ENCODE assay signal across 9 mouse cellular contexts in the genomic region with DNA sequence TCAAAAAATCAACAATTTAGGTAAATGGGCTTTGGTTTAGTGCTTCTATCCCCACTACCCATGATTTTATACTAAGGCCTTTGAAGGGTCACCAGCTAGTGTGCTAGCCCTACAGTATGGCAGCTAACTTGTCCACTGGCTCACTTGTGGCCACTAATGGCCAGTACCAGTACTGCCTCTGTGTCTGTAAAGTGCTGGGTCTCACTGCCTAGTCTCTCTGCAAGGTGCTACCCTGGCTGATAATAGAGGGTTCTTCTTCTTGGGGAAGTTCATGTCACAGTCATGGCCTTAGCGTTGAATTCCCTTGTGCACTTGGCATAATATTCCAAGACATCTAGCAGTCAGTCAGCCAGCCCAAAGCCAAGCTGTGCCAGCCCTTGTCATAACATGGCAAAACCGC. TPM values are rescaled to one million over a fixed set of nuclear protein-coding genes. Genes with fewer than 3 reads are reported as not detected.
DNase-seq lines count a peak whose midpoint lies in the region; ATAC-seq and TF ChIP-seq lines count a peak whose summit lies in the region.
"Had no signal": no experiment of that assay in that cellular context is flagged by ENCODE, and none has a peak within 500 bp of the region (broad histone marks: within the 10 kb centered on the region; RNA-seq: fewer than 3 reads in every experiment).

No protein-coding gene starts in this region.

- DNase-seq in cerebellum, postnatal 10 days = peak; percentile 57 to 59
- DNase-seq in cerebellum, adult 9-11 months = no peak
- peak; percentile 10 for DNase-seq in liver
- peak; percentile 28 for DNase-seq in liver, postnatal 0 days
- peak; percentile 47 for DNase-seq in thymus, postnatal 4 days
- no peak for DNase-seq in ovary, postnatal 14 days (ENCODE audit: low spot score)

- H3K9me3 ChIP-seq in liver, embryonic 12.5 days (replicated peaks) = no peaks in the 10 kb centered on the region
- H3K9me3 ChIP-seq in liver, postnatal 0 days (ENCODE audit: low read length) = no peaks in the 10 kb centered on the region
- H3K9me3 ChIP-seq: hindbrain, embryonic 15.5 days had no signal

- ATAC-seq in liver, embryonic 12.5 days = no peak
- peak; percentile 81 for ATAC-seq in common myeloid progenitor, adult 5-6 weeks (replicated peaks; ENCODE audit: low read depth, poor library complexity, severe bottlenecking)
- ATAC-seq in liver, postnatal 0 days = no peak

- TF ChIP-seq EP300 in liver, postnatal 0 days (IDR thresholded peaks at IDR 0.05; ENCODE audit: low read depth) = no peak

- WGBS in liver, embryonic 12.5 days (ENCODE audit: insufficient replicate concordance) = 87% methylated on average over 2 of the region's 2 CpGs
- WGBS in liver, postnatal 0 days (ENCODE audit: insufficient replicate concordance) = 87% methylated on average over 2 of the region's 2 CpGs

- H3K4me3 ChIP-seq in liver, embryonic 12.5 days = no peak overlapping the region
- no peak overlapping the region for H3K4me3 ChIP-seq in liver, postnatal 0 days (ENCODE audit: low read depth, low read length)
- H3K4me3 ChIP-seq: hindbrain, embryonic 15.5 days had no signal

- peak; percentile 73 for TF ChIP-seq CTCF in liver, postnatal 0 days (IDR thresholded peaks at IDR 0.05; ENCODE audit: low read depth)

- H3K36me3 ChIP-seq in liver, embryonic 12.5 days = peaks cover 63% of the 10 kb centered on the region
- H3K36me3 ChIP-seq in liver, postnatal 0 days (replicated peaks; ENCODE audit: insufficient read depth, low read length) = peaks cover 28% of the 10 kb centered on the region

- no peaks in the 10 kb centered on the region for H3K27me3 ChIP-seq in liver, embryonic 12.5 days (replicated peaks)
- no peaks in the 10 kb centered on the region for H3K27me3 ChIP-seq in liver, postnatal 0 days (ENCODE audit: insufficient read depth, low read length)
- H3K27me3 ChIP-seq: hindbrain, embryonic 15.5 days had no signal

- H3K4me1 ChIP-seq in liver, embryonic 12.5 days = no peaks in the 10 kb centered on the region
- no peaks in the 10 kb centered on the region for H3K4me1 ChIP-seq in liver, postnatal 0 days (ENCODE audit: insufficient read depth)
- H3K4me1 ChIP-seq: hindbrain, embryonic 15.5 days had no signal

- no peak overlapping the region for H3K4me2 ChIP-seq in liver, embryonic 12.5 days
- H3K4me2 ChIP-seq in liver, postnatal 0 days (ENCODE audit: low read depth, low read length) = no peak overlapping the region
- H3K4me2 ChIP-seq: hindbrain, embryonic 15.5 days had no signal

- H3K9ac ChIP-seq in liver, embryonic 12.5 days = no peak overlapping the region
- no peak overlapping the region for H3K9ac ChIP-seq in liver, postnatal 0 days (replicated peaks)
- H3K9ac ChIP-seq: hindbrain, embryonic 15.5 days had no signal

- H3K27ac ChIP-seq in liver, embryonic 12.5 days = no peak overlapping the region
- no peak overlapping the region for H3K27ac ChIP-seq in liver, postnatal 0 days (ENCODE audit: low read depth)
- H3K27ac ChIP-seq: hindbrain, embryonic 15.5 days had no signal

RNA-seq across cellular contexts. Expression of a gene that starts 36.0 kb away (rescaled TPM):
- polyA plus RNA-seq in liver, embryonic 12.5 days (2016; fragmentation: Nextera tagmentation; extraction: Ambion mirVana) = 0.08 and 0.18 TPM in 2 replicates
- not detected in 2 replicates for total RNA-seq in common myeloid progenitor, adult 5-6 weeks (2017)
- polyA plus RNA-seq in liver, postnatal 0 days (2015; fragmentation: Nextera tagmentation; extraction: Ambion mirVana) = 0.18 and 0.22 TPM in 2 replicates

Comparison
In these comparisons a context has a peak if more than half of its experiments do, and no peak if none do; other contexts are left out.
1. DNase-seq: peak in cerebellum, postnatal 10 days (2 of 2), liver (single experiment), liver, postnatal 0 days (single experiment) and thymus, postnatal 4 days (single experiment); none in cerebellum, adult 9-11 months (single experiment) and ovary, postnatal 14 days (single experiment).